Mouse (Mus musculus): ENCODE data around the gene Dennd5a.

DNA sequence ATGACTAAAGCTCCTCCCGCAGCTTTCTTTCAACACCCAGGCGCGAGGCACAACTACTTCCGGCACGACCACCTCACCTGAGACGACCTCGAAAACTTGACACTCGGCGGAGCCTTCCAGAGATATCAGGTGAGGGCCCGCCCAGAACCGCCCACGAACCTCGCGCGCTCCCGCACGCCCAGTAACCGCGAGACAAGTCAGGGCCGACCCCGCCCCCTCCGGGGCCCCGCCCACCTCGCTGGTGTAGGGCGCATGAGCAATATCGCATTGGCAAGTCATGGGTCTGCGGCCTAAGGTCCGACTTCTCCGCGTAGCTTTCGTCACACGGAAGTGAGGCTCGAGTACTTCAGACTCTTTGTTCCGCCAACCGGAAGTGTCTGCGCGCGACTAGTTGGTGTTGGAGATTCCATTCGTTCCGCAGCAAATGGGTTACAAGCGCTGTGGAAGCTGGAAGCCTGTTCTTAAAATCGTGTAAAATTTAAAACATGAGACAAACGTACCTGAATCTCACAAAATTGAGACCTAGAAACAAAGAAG is 25.9 kb upstream of the Dennd5a start:
- TF ChIP-seq POLR2A (IDR thresholded peaks at IDR 0.05; ENCODE audit: borderline replicate concordance, control insufficient read depth, low read depth, low read length) = no peak
- TF ChIP-seq CTCF (IDR thresholded peaks at IDR 0.05; ENCODE audit: control insufficient read depth, insufficient read depth, low read length) = no peak
